Mouse (Mus musculus) T-helper 1 cell (primary cell): ENCODE measurements around the gene Serp1.

Experiments
- in situ Hi-C: fragments of 300-600 bp; cut with MboI, MseI; formaldehyde crosslinking; loops from one replicate; pipeline ENCODE4 v1.15.1; 2025; ENCODE audit warnings: high pct_unique_total_duplicates

The Serp1 gene

DNA sequence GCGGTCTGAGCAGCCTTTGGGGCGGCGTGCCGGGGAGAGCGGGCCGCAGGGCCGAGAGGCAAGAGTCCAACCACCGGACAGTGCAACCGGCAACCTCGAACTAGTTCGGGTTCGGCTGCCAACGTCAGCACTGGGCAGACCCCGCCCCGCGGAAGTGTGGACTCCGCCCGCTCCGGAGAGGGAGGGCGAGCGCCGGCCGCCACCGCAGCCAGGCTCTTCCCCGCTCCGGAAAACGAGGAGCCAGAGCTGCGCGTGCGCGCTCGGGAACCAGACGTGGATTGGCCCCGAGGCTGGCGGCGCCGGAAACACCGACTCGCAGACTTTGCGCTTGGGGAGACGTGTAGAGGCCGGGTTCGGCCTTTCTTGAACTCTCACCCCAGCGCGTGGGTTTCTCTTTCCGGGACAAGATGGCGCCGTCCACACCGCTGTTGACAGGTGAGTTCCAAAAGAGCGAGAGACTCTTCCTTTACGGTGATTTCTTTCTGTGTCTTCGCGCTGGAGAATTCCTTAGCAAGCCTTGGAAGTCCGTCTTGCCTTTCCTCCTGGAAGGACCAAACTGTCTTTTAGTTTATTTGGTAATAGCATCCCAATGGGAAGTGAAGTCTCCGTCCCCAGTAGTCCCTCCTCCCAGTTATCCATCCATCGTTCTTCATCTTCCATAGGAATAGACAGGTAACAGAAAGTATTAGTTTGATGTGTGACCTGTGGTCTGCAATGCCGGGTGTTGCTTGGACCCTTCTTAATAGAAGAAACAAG is at the start of gene Serp1, which contains the start of gene Eif2a:
Serp1 (minus strand) TSS at position 241 of the 756 bp plus-strand sequence.
Eif2a (plus strand) TSS at position 170 of the 756 bp plus-strand sequence.
- in situ Hi-C loops = loop anchor here (5.0 kb wide), 1 partner anchor 109 kb away; no protein-coding TSS in a partner anchor

DNA sequence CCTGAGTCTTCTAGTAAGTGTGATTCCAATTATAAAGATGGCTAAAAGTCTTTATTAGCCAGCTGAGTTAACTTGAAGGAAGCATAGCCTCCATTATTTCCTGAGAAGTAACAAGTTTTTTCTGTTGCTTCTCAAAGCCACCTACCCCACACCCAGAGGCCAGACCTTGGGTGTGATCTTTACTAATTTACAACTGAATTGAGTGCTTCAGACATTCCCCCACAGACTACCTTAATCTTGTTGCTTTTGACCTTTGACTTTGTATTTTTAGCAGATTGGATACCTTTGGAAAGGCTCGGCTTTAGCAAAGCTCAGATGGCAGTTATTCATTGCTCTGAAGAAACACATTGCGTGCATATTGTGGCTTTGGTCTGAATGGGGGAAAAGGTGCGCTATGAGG is 45.1 kb upstream of the Serp1 start:
- in situ Hi-C loops = loop anchor here (5.0 kb wide), 1 partner anchor 54 kb away; no protein-coding TSS in a partner anchor

DNA sequence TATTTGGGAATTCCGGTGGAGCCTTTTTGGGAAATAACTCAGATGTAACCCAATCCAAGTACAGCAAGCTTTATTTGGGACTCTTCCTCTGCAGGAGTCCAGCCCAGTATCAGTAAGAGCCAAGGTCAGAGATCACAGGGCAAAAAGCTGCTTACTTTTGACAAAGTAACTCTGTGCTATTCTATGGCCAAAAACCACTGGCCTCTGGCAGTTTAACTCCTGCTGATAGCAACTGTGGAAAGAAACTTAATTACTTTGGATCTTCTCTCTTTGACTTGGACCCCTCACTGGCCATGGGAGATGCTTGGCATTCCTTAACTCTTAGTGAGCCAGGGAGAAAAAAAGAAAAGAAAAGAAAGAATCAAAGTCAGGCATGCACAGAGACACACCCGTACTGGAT is 35.7 kb upstream of the Serp1 start:
- in situ Hi-C loops = no loop called here

DNA sequence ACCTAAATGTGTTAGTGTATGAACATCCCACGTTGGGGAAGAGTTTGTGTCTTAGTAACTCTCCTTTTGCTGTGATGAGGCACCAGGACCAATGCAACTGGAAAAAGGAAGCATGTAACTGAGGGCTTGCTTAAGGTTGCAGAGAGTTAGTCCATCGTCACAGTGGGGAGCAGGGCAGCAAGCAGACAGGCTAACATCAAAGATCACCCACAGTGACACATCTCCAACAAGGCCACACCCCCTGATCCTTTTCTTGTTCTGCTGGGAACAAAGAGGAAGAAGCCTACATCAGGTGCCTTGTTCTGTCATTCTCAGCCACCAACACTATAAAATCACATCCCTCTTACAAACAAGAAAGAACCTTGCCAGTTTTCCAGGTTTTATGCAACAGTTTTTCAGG is 34.2 kb upstream of the Serp1 start:
- in situ Hi-C loops = no loop called here

DNA sequence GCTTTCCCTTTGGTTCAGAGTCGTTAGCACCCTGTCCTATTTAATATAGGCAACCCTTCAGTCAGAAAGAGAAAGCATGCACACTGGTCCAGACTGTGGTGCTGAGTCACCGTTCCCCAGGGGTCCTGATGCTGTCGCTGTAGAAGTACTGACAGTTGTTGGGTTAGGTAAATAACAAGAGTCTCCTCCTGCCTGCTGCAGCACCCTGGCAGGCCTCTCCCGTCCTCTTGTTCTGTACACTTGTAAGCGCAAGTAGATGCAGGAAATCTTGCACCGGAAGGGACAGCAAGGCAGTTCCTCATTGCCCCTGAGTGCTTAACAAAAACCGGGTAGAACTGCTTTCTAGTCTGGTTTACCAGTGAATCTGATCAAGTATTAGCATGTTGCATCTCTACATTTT is 31.0 kb upstream of the Serp1 start:
- in situ Hi-C loops = no loop called here

DNA sequence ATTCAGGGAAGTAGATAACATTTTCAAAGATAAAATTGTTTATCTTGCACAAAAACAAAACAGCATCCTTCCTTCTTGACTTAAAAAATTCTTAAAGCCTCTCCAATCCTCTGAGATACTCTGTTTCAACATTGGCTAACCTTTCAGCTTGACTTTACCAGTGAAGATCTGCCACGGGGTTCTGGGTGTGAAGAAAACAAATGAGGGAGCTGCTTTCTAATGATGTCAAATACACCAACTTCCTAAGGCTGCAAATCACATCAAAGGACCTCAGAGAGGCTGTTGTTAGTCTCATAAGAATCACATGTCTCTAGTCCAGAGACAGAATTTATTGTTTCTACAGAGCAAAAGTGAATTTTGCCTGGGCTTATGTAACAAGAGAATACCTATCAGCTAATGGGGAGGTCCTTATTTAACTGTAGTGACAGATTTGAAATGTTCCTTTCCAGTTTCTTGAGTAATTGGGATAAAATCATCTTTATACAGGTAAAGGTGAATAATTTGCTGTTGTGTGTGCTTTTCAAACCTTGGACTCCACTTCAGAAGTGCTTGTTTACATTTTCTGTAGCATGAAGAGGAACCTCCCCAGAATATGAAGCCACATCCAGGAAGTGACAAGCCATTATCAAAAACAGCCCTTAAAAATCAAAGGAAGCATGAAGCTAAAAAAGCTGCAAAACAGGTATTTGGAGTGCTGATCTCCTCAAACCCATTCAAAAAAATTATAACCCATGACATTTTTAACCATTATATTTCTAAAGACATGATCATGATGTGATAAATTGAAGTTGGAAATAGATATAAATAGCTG is 26.5 kb upstream of the Serp1 start:
- in situ Hi-C loops = no loop called here

DNA sequence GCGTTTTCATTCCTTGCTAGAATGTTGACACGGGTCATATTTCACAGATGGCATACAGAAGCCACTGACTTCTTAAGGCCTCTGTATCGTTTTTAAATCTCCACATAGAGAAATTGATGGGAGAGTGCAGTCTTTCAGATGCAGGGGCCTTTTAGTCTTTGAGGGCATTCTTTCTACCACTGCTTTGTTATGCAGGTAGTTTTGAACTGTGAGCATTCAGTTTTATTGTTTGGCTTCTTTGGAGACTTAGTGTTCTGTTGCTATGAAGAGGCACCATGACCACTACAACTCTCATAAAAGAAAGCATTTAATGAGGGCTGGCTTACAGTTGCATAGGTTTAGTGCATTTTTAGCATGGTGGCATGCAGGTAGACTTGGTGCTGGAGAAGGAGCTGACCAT is 10.9 kb upstream of the Serp1 start:
- in situ Hi-C loops = no loop called here

DNA sequence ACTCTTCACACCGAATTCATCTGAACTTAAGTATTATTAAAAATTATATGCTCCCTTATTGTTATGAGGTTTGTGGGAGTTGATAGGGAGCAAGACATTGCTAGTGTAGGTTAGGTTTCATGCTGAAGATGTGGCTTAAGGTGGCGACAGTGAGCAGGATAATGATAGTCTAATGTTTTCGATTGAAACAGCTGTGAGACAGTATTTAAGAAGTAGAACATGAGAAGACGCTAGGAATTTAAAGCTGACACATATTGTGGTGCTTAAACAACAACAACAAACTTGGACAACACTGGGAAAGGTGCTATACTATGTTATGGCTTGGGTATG is 681 bp upstream of the Serp1 start:
- in situ Hi-C loops = loop anchor here (5.0 kb wide), 1 partner anchor 109 kb away; no protein-coding TSS in a partner anchor

DNA sequence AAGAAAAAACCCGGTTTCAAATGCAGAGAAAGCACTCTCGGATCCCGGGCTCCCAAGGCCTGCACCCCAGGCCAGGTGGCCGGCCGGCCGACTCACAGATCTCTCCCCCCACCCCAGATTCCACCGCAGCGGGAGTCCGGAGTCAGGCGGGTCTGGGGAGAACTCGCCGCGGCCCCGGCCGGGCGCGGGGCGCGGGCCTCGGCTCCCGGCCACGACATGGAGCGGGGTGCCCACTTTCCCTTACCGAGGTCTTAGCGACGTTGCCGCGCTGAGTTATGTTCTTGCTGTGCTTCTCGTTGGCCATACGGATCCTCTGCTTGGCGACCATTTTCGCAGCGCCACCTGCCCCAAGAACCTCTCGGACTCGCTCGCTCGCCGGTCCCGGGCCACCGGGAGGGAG is 526 bp downstream of the Serp1 start:
- in situ Hi-C loops = loop anchor here (5.0 kb wide), 1 partner anchor 108 kb away; no protein-coding TSS in a partner anchor

DNA sequence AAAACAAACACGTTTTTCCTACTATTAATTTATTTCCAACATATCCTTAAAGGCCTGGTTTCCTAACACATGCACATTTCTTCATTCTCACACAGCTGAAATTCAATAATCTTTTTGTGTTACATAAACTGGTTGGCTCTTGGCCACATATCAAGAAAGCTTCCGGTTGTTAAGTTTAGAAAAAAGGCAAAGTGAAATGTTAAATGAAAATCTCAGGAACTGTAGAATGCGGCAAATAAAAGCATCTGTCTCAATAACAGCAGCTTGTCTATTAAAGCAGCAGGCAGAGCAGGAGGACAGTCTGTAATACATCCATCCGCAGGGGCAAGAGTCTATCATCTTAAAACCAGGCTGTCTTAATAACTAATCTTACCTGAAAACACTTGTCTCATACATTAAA is 1.4 kb downstream of the Serp1 start:
- in situ Hi-C loops = no loop called here

DNA sequence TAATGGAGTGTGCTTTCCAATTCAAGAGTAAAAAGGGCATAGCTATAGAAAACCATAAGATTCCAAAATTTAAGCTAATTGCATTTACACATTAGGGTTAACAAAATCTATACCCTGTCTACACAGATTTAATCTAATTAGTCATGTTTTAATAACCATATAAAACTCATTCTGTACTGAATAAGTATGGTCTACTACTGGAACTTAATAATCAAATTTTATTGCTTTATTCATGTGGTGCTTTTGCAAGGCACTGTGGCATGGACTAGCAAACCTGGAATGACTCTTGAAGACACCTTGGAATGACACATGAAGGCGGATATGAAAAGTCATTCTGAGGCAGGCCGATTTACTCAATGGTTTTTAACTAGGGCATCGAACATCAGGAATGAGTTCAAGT is 2.3 kb downstream of the Serp1 start:
- in situ Hi-C loops = no loop called here

DNA sequence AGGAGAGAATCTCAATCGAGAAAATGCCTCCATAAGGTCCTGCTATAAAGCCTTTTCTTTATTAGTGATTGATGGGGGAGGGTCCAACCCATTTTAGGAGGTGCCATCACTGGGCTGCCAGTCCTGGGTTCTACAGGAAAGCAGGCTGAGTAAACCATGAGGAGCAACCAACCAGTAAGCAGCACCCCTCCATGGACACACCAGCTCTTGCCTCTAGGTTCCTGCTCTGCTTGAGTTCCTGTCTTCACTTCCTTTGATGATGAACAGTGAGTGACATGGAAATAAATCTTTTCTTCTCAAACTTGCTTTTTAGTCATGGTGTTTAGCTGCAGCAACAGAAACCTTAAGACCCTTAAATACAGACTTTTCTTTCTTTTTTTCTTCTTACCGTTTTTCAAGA is 4.3 kb downstream of the Serp1 start:
- in situ Hi-C loops = no loop called here

DNA sequence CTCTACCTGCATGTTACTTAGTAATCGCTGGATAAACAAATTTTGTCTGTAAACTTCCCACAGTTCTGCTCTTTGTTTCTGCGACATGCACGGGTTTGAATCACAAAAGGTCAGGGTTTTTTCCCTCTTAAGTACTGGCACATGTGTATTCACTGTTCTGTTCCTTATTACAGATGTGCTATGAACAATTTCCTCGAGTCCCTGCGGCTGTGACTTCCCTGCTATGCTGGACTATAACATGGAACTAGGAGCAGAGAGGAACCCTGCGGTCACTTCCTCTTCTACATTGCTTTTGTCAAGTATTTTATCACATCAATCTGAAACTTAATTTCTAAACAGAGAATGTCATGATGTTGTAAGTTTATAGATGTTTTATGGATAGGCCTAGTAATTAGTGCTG is 5.4 kb downstream of the Serp1 start:
- in situ Hi-C loops = no loop called here

DNA sequence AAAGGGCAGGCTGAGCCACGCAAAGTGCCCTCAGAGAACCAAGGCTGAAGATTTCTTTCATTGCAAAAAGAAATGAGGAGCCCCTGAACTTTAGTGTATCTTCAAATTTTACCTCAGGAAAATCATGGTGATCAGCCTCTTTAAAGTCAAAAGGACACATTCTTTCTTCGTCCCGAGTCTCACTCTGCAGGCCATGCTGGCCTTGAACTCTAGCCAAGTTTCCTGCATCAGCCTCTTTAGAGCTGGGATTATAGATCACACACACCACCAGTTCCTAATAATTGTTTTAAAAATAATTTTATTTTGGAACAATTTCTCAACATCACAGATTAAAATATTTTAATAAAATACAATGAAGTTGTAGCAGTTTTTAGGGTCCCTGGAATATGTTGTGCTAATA is 6.2 kb downstream of the Serp1 start:
- in situ Hi-C loops = loop anchor here (5.0 kb wide), 1 partner anchor 53 kb away; no protein-coding TSS in a partner anchor

DNA sequence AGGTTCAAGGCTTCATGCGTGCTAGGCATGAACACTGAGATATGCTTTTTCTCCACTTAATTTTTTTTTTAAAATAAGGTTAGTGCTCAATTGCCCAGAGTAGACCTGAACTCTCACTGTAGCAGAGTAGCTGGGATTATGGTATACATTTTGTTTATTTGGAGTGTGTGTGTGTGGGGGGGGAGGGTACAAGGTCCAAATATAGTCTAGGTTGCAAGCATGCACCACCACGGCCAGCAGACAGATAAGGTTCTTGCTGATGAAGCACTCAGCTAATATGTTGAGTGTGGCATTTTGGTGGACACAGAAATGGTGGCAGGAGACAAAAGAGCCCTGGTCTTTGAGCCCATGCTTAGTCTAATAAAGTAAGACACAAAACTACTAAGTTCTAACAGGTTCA is 6.7 kb downstream of the Serp1 start:
- in situ Hi-C loops = loop anchor here (5.0 kb wide), 1 partner anchor 53 kb away; no protein-coding TSS in a partner anchor

DNA sequence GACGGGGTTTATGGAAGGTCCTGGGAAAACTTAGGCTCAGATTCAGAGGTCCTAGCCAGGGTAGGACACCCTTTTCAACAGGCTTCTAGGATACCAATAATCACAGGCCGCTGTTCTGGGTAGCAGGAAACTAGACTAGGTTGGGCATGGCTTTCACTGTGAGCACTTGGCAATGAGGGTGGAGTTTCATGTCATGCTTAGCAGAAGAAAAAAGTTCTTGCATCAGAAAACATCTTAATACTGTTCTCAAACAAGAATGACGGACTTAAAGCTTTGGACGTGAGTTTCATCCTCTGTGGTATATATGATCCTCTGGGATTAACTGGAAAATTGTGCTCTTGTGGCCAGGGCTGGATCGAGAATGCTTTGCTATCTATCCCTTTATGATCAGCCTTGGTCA is 7.9 kb downstream of the Serp1 start:
- in situ Hi-C loops = loop anchor here (5.0 kb wide), 1 partner anchor 55 kb away; no protein-coding TSS in a partner anchor

DNA sequence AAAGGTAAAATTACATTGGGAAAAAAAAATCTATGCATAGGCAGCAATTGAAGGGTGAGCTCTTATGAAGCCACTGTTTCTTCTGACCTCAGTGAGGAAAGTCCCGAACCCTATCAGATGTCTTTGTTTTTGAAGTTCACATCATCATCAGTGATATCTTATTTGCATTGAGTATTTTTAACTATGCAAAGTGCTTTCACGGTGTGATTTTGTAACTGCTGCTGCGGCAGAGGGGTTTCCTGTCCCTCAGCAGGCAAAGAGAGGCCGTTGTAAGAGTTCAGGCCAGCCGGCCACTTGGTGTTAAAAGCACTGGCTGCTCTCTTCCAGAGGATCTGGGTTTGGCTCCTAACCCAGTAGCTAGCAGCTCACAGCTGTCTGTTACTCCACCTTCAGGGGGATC is 8.4 kb downstream of the Serp1 start:
- in situ Hi-C loops = loop anchor here (5.0 kb wide), 1 partner anchor 55 kb away; no protein-coding TSS in a partner anchor

DNA sequence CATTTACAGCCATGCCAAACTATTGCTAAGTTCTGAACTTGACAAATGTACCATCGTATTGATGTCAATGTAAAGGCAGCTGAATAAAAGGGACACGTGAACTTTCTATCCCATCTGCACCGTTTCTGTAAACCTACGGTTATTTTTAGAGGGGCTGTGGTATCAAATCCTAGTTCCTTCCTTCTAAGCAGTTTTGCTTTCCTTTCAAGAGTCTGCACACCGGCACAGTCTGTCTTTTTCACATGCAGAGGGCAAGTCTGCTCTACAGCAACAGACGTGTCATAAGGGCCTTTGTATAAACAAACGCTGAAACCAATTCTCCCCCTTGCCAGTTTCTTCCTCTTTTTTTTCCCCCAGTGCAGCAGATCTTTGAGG is 9.1 kb downstream of the Serp1 start:
- in situ Hi-C loops = loop anchor here (5.0 kb wide), 1 partner anchor 56 kb away; no protein-coding TSS in a partner anchor

DNA sequence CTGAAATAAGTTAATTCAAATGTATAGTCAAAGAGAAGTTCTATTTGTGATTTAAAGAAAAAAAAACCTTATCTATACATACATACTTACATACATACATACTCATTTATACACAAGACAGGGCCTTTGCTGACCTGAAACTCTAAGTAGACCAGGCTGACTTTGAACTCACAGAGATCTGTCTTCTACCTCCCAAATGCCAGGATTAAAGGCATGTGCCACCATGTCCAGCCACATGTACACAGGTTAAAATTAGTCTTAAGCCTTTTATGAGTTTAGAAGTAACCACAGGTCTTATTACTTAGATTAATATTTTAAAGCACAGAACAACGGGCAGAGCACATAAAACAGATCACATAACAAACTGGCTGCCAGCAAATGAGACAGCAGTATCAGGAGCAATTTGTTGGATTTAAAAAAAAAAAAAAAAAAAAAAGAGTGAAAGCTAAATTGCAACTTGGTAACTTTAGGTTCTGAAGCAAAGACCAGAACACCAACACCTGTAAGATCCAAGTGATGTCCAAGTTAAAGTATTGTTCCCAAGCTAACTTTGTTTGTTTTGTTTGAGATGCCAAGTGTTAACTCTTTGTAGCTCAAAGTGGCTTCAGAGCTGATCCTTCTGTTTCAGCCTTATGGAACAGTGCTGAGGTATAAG is 9.6 kb downstream of the Serp1 start:
- in situ Hi-C loops = loop anchor here (5.0 kb wide), 1 partner anchor 56 kb away; no protein-coding TSS in a partner anchor

DNA sequence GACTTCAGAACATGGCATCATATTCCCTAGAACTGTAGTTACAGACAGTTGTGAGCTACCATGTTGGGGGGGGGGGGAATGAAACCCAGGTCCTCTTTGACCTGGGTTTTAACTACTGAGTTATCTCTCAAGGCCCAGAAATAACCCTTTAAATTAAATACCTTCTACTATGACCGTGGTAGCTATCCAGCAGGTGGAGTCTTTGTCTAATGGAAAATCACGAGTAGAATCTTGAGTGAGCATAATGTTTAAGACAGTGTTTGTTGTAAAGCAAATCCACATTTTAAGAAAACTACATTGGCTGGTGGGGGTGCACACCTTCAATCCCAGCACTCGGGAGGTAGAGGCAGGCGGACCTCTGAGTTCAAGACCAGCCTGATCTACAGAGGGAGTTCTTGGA is 12.2 kb downstream of the Serp1 start:
- in situ Hi-C loops = no loop called here

DNA sequence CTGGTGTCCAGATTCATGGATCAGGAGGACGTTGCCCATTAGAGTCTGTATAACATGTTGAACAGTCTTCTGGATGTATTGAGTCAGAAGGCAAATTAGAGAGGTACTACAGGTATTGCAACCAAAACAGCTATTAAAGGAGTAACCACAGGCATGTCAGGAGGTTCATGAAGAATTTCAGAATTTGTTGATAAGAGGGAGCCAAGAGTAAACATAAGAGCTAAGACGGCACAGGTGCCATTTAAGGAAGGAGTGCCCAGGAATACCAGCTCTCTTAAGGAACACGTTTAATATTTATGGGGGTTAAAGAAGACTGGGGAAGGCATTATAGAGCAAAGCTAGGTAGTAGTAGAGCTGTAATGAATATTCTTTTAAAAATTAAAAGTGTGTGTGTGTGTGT is 13.0 kb downstream of the Serp1 start:
- in situ Hi-C loops = no loop called here

DNA sequence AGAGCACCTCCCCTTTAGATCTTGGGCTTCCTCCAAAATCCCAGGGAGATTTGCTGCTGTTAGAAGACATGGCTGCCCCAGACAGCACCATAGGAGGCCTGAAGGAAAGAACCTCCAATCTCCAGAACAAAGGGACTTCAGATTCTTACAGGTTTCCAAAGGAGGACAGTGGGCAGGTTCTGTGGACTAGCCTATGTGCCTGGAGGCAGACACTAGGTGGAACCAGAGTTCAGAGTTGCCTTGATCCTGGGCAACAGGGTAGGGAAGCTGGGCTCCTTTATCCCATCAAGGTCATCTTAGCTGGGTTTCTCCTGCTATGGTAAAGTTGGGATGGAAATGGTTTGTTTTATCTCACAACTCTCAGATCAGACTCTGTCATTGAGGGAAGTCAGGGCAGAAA is 14.1 kb downstream of the Serp1 start:
- in situ Hi-C loops = no loop called here
